Mouse (Mus musculus) layer of hippocampus, adult 8-10 months (tissue): ENCODE data around the gene Meis2. TPM values are rescaled to one million over a fixed set of nuclear protein-coding genes. Genes with fewer than 3 reads are reported as not detected.
A peak's percentile ranks its signal among the peaks of the same experiment; 100 is the strongest.

Experiments
- DNase-seq, 2 experiments: peaks; one replicate each; pipeline ENCODE4 v3.0.0; 2022; ENCODE audit warnings: low spot score in 2 of 2
- total RNA-seq, 4 experiments: library from RNA; stranded (reverse); gene quantifications; 2 replicates each; pipeline ENCODE4 v1.2.4; 2022

Gene Meis2
- total RNA-seq = 10 to 100 TPM; 43.4 to 69.1 (median 50.4) TPM

DNA sequence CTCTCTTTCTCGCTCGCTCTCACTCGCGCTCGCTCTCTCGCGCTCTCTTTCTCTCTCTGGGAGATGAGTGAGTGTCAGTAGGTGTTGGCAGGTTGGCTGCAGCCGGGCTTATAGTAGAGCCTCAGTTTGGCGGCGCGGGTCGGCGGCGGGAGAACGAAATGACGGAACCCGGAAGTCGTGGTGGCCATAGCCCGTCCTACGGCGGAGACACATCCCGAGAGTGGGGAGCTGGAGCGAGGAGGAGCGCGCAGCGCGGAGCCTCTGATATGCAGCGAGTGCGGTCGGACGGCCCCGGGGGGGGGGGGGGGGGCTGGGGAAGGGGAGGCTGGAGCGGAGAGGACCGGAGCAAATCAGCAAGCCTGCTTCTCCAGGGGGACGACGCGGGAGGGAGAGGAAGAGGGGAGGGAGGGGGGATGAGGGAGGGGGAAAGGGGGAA lies at the start of gene Meis2:
TSS of gene Meis2 (minus strand) at position 270 of the 436 bp plus-strand sequence.
- DNase-seq = peak in 1 of 2 experiments; percentile 64

DNA sequence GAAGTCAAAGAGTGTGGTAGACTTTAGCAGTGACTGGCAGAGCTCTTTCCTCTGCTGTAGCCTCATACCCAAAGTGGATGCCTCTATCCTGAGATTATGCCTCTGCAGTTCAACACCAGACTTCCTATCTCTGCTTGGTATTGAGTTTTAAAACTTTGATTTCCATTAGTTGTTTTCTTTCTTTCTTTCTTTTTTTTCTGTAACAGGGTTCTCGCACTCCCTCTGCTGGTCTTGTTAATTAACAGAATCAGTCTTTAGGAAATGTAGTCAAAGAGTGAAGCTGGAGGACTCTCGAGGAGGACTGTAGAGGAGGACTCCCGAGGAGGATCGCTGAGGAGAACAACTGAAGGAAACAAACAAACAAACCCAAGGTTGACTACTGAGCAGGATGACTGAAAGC lies 40.6 kb upstream of the Meis2 start:
- DNase-seq = no peak

DNA sequence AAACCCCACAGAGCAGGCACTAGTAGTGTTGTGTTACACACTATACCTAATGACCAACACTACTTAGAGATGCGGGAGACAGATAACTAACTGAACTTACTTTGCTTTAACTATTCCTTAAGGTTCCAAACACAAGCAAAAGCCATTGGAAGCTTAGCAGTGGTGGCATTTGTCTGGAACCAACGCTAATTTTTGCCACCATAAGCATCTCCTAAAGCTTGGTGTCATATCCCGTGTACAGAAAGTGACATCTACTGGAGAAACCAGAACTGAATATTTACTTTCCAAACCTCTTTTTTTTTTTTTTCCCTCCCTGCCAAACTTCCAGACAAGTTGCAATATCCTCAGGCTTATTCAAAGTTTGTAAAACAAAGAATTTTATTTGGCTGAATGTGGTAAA lies 39.5 kb upstream of the Meis2 start:
- no peak for DNase-seq

DNA sequence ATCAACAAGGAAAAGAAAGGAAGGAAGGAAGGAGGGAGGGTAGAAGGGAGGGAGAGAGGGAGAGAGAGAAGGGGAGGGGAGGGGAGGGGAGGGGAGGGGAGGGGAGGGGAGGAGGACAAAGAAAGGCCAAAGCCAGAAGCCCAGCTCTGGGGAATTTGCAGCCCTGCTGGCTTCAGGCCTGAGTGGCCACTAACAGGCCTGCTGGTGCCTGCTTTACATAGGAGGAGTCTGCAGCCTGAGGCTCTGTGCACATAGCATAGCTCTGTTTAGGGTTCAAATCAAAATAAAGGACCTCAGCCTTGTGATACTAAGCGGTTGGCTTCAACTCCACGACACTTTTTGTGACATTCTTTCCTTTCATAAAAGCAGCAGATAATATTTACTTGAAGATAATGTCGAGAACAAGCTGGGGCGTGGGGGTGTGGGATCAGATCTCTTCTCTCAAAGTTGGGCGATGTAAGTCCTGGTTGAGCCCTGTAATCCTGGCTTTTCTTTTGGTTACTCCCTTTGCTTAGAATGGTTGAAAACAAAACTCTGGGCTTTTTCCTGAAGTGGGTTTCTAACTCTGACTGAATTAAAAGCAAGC lies 37.9 kb upstream of the Meis2 start:
- no peak for DNase-seq

DNA sequence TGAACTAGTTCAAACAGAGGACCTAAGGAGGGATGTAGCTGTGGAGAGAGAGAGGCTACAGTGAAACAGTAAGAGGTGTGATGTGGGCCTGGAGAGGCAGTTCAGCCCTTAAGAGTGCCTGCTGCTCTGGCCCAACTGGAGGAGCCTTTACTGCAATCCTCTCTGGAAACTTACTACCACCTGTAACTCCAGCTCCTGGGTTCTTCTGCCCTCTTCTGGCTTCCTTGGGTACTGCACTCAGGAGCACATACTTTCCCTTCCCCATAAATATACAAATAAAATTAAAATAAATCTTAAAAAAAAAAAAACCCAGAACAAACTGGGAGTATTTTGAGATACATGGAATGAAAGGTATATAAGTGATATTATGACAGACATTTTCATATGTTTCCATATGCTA lies 35.6 kb upstream of the Meis2 start:
- DNase-seq = peak in 1 of 2 experiments; percentile 16

DNA sequence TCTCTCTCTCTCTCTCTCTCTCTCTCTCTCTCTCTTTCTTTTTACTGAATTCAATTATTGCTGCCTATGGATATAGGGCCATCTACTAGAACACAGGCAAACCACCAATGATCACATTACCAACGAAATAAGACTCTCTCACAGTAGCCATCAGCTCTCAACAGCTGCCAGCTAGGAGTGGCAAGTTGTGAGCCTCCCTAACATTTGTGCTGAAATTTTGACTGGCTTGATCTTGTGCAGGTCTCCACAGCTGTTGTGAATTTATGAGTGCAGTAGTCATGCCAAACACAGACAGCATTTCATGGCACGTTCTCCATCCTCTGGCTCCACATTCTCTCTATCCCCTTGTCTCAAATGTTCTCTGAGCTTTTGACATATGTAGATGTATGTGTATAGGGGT lies 15.3 kb upstream of the Meis2 start:
- DNase-seq = no peak

DNA sequence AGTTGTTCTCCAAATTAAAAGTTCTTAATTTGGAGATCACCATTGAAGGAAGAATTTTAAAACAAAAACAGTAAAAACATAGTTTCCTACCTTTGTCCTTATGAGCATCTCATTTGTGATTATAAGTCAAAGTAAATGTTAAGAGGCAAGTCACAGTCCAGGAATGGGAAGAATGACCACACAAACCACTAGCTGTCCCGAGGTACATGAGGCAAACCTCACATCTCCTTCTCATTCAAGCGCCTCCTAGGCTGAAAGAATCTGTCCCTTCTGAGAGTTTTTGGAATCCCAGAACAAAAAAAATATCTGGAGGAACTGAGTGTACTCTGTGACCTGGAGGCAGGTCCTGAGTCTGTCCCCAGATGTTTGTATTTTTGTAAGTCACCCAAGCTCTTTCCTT lies 13.2 kb upstream of the Meis2 start:
- DNase-seq = no peak

DNA sequence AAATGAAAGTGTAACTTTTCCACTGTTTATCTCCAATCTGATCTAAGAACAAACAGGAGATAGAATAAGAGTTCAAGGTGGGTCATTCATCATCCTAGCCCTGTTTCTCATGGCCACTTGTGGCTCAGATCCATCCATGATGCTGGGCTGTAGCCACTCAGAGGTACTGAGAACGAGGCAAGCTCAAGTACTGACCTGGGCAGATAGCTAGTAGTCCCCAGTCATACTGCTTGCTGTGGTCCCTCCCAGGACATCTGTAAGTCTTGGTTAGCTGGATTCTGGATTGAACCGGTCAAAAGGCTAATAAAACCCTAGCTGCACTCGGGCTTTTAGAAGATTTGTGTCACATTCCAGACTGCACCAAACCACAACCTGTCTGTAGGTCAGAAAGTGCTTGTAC lies 12.1 kb upstream of the Meis2 start:
- no peak for DNase-seq

DNA sequence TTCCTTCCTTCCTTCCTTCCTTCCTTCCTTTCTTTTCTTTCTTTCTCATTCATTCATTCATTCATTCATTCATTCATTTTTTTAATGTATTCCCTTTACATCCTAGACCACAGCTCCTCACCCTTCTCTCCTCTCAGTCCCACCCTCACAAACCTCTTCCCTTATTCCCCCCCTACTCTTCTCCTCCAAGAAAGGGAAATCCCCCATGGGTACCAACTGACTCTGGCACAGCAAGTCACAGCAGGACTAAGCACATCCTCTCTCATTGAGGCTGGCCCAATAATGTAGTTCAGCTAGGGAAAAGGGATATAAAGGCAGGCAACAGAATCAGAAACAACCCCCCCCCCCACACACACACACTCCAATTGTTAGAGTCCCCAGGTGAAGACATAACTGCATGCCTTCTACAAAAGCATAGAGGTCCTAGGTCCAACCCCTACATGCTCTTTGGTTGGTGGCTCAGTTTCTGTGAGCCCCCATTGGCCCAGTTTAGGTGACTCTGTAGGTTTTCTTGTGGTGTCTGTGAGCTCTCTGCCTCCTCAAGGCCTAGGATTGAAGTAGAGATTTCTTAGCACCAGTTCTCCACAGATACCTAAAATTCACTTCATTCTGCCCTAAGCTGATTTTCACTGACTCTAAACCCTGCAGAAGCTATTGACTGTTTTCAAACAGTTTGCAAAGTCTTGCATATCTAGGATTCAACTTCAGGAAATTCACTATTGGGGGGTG lies 11.3 kb upstream of the Meis2 start:
- no peak for DNase-seq

DNA sequence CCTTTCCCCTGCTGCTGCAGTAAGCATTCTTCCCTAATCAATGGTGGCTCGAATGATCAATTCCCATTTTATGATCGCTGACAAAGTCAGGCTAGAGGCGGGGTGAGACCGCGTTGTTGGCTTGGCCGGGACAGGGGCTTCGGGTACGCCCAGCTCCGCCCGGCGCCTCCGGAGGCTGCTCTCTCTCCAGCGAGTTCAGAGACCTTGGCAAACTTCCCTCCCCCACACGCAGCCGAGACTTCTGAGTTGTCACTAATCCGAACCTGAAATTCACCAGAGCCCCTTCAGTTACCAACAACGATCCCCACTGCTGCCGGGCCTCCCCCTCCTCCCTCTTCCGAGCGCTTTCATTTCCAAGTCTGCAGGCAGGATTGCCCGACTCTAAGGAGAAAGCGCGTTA lies 10.3 kb upstream of the Meis2 start:
- no peak for DNase-seq

DNA sequence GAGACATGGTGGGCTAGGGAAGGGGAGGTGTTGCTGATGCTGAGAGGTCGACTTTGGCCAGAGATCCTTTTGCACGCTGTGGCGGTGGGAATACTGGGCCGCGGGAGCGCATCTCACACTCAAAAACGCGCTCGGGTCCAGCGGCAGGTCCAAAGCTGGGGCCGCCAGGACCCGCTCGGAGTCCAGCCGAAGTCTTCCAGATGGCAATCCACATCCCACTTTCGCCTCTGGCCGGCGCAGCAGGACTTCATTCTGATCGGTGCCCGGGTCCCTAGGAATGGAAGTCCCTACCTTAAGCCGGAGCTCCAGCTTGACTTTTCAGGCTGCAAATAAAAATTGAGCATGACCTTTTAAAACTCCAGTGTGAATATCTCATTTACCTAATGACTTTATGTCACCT lies 9.8 kb upstream of the Meis2 start:
- DNase-seq = no peak

DNA sequence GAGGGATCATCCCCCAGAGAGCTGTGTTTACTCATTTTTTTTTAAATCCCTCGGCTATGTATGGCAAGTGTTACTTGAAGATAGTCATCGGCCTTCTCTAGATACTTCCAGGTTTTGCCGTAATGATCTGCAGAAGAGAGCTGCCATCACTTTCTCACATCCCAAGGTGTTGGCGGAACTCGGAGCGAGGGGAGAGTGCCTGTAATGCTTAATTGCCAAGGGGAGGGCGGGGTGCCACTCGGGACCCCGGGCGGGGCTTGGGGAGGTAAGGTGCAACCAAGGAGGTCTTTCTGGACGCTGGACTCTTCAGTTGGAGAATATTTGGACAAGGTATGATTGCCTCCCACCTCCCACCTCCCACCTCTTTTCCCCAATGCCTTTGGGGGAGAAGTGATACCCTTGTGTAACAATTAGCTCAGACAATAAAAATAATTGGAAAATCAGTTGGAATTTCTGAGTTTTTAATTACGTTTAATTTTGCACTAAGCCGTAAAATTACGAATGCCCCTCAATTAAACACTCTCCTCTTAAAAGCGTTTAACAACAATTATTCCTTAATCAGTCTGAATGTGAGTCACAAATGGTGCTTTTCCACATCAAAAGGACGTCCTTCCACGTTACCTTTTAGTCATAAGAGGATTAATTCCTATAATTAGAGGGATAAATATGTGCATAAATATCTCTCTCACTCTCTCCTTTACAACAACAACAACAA lies 9.2 kb upstream of the Meis2 start:
- no peak for DNase-seq

DNA sequence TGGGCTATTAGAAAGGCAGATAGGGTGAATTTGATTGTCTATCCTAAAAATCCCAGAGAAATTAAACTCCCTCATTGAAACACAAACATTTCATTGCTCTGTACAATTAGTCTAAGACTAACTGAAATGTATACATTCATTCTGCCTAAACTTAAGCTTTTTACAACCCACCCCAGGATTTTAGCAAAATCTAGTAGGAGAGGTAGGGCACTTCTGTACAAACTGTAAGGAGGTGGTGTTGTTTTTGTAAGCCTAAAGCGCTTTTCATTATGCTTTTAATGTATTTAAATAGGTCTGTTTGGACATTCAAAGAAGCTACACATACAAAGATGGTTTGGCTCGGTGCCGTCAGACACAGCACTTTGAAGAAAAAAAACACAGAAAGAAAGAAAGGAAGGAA lies 8.4 kb upstream of the Meis2 start:
- no peak for DNase-seq

DNA sequence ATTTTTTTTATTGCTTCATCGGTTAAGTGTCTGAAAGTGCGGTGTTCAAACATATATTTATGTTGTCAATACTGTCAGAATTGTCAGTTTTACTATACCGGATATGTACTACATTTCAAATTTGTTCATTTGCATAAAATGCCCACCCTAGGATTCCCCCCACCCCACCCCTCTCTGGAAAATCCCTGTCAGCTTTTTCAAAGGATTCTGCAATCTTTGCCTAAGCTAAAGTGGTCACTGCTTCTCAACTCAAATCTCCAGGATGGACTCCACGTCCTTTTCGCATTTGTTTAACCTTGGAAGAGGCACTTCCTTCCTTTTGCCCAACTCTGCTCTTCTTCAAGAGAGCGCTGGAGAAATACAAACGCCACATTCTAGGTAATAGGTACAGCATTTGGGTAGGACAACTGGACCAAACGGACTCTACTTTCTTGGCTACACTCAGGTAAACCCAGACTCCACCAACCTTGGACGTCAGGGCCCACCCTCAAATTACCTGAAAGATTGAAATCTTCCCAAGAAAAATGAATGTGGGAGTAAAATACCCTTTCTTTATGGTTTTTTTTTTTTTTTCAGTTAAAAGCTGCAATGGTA lies 7.8 kb upstream of the Meis2 start:
- no peak for DNase-seq

DNA sequence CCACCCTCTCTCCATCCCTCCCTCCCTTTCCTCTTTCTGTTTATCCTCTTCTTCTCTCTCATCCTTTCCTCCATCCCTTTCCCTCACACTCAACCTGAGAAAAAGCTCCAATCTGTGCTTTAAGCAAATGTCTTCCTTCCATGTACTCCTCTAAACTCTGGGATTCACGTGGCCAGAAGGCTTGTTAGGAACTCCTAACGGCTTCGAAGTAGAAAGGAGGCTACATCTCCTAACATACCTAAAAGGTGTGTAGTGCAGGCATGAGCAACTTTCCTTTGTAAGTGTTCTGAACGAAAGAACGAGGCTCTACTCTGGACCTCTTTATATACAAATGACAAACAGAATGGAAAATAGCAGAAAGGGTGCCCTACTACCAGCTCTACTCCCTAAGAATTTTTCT lies 7.1 kb upstream of the Meis2 start:
- no peak for DNase-seq

DNA sequence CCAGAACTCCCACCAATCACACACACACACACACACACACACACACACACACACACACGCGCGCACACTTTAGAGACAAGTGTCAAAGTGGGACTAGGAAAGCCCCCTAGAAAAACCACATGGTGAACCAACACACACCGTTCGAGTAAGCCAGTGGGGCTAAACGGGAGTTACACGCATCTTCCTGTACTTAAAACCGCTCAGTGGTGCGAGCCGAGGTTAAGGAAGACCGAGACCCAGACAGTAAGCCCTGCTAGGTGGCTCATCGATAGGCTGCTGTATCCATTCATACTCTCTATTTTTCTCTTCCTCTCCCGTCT lies 6.6 kb upstream of the Meis2 start:
- DNase-seq = no peak

DNA sequence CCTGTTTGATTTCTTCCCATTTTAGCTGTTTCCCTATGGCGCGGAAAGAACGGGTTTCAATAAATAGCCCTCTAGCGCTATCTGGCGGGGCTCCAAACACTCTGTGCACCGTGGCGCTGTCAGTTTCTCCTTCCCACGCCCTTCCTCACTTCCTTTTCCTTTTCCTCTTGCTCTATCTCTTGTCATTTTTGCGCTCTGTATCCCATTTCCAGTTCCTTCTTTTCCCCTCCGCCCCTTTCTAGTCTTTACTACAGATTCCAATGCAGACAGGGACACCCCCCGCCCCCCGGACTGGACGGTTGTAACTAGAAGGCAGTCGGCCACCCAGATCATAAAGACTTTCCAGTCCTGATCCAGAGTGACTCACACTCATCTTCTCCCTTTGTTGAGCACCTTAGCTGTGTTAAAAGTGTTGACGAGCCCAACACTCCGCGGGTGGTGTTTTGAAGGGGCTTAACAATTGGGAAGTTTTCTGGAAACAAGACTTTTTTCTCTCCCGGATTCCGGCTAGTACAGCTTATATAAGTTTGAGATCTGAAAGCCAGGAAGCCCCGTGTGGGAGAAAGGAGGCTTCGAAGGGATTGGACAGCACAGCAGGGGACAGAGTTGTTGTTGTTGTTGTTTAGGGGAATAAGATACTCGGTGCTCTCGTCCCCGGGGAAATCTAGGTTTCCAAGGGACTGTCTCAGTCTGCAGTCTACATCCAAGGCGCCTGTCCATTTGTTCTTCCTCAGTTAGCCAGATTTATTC lies 6.1 kb upstream of the Meis2 start:
- DNase-seq = no peak

DNA sequence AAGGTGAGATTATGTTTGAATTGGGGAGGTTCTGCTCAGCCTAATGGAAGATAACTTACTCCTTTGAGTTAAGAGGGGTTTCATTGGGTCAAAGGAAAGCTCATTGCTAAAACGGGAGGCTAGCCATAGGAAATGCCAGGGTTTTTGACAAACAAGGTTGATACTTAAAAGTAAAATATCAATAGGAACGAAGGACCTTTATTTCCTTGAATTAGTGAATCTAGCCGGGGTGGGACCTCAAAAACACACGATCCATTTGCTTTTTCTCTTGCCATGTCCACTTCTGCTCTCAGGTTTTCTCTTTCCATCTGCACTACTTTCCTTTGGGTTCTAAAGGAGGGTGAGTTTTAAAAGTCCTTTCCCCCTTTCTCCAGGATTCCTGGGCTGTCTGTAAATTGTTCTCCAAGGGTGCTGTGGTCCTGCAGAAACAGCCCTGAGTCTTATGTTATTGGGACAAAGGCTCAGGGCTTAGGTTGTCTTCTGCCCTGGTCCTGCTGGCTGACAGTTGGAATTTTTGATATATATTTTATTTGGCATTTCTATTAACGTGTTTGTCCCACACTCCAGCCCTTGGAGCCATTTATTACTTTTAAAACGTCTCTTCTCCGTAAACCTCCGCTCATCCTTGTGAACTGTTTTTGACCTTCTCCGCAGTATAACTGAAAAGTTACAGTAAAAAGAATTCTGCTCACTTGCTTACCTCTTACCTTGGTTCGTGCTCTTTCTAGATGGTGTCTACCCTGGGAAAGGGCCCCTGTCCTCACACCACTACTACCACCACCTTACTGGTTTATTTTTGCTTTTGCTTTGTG lies 5.2 kb upstream of the Meis2 start:
- no peak for DNase-seq

DNA sequence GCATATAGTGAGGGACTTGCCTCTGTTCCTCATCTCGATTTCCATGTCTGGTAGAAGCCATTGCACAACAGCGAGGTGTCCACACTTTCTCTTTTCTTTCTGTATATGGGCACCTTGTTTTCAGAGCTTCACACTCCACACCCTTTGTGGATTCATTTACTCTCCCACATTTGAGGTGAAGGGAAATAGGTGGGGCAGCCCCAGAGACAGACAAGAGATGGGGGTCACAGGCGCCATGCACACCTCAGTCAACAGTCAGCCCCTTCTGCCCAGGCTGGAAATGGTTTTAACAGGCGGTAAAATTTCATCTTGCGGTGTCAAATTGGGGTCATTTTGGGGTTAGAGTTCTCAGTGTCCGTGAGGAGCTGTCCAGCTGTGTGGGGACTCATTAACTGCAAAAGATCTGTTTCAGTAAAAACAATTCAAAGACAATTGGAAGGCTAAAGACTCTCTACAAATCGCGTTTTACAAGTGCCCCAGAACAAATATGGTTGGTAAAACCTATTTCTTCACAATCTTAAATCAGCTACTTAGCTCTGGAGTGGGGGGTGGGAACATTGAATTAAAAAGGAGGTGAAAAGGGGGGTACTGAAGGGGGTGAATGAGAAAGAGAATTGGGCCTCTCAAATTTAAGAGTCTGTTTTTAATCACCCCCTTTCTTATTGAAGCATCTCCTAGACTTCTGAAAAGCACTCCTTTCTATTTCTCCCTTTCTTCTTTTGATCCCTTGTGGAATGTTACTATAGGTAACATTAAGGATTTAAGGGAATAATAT lies 4.0 kb upstream of the Meis2 start:
- no peak for DNase-seq

DNA sequence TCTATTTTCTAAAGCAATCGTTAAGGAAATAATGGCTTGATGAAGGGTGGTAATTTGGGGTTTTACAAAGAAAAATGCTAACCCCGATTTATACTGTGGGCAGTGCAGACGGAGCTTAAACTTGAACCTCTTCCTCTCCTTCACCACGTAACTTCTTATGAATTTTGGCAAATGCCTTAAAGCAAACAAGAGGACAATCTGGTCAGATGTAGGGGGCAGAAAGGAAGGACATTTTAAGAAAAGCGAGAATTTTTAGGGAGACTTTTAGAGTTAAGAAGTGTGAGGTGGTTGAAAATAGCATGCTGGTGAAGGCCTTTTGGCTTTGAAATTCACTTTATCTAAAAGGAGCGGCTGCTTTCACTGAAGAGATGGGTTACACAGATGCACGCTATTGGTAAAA lies 3.3 kb upstream of the Meis2 start:
- no peak for DNase-seq
